Mouse (Mus musculus): ENCODE measurements around the gene Egfr.

Gene Egfr

GRCm38 (mm10) chr11:16752007-16752348, at the start of gene Egfr:
TSS of gene Egfr (plus strand) at chr11:16752203.
- DNase-seq (ENCODE audit: low spot score), result no peak

- no peak for DNase-seq (ENCODE audit: low spot score)
These were observed 48.8 kb upstream of the Egfr start for GRCm38 (mm10) chr11:16703221-16703620.

GRCm38 (mm10) chr11:16735083-16735644, 16.8 kb upstream of the Egfr start:
- no peak for DNase-seq (ENCODE audit: low spot score)

GRCm38 (mm10) chr11:16737323-16737722, 14.7 kb upstream of the Egfr start:
- no peak for DNase-seq (ENCODE audit: low spot score)

GRCm38 (mm10) chr11:16738691-16739090, 13.3 kb upstream of the Egfr start:
- no peak for DNase-seq (ENCODE audit: low spot score)

GRCm38 (mm10) chr11:16739155-16739554, 12.8 kb upstream of the Egfr start:
- DNase-seq (ENCODE audit: low spot score), result no peak

GRCm38 (mm10) chr11:16740691-16741611, 11.1 kb upstream of the Egfr start:
- no peak for DNase-seq (ENCODE audit: low spot score)

- no peak for DNase-seq (ENCODE audit: low spot score)
These were observed 9.8 kb upstream of the Egfr start for GRCm38 (mm10) chr11:16742251-16742650.

- DNase-seq (ENCODE audit: low spot score), result no peak
These were observed 9.2 kb upstream of the Egfr start for GRCm38 (mm10) chr11:16742821-16743220.

GRCm38 (mm10) chr11:16751457-16751982, 483 bp upstream of the Egfr start:
- no peak for DNase-seq (ENCODE audit: low spot score)

GRCm38 (mm10) chr11:16752349-16753153, 548 bp downstream of the Egfr start:
- DNase-seq (ENCODE audit: low spot score), result no peak

GRCm38 (mm10) chr11:16753154-16754040, 1.4 kb downstream of the Egfr start:
- no peak for DNase-seq (ENCODE audit: low spot score)

- no peak for DNase-seq (ENCODE audit: low spot score)
These were observed 7.9 kb downstream of the Egfr start for GRCm38 (mm10) chr11:16759930-16760329.

GRCm38 (mm10) chr11:16761184-16761583, 9.2 kb downstream of the Egfr start:
- no peak for DNase-seq (ENCODE audit: low spot score)

GRCm38 (mm10) chr11:16766038-16766815, 14.2 kb downstream of the Egfr start:
- no peak for DNase-seq (ENCODE audit: low spot score)

GRCm38 (mm10) chr11:16767984-16768383, 16.0 kb downstream of the Egfr start:
- no peak for DNase-seq (ENCODE audit: low spot score)

GRCm38 (mm10) chr11:16769276-16769675, 17.3 kb downstream of the Egfr start:
- DNase-seq (ENCODE audit: low spot score), result no peak

GRCm38 (mm10) chr11:16769709-16770303, 17.8 kb downstream of the Egfr start:
- DNase-seq (ENCODE audit: low spot score), result no peak

GRCm38 (mm10) chr11:16770966-16771365, 19.0 kb downstream of the Egfr start:
- DNase-seq (ENCODE audit: low spot score), result no peak

- no peak for DNase-seq (ENCODE audit: low spot score)
These were observed 20.7 kb downstream of the Egfr start for GRCm38 (mm10) chr11:16772717-16773116.

All from left cerebral cortex, adult 11 months (tissue).